Mouse (Mus musculus): Measurements from ENCODE around the gene Capn1.

Capn1 gene

GRCm38 (mm10) chr19:6042293-6042692, 26.6 kb upstream of the Capn1 start:
- in situ Hi-C loops (cut with MboI, MseI): loop anchor here (10.0 kb wide), 1 partner anchor 633 kb away; no protein-coding TSS in a partner anchor

- in situ Hi-C loops (cut with MboI, MseI): loop anchor here (10.0 kb wide), 1 partner anchor 635 kb away; no protein-coding TSS in a partner anchor
Observed at GRCm38 (mm10) chr19:6040002-6040401, 24.3 kb upstream of the Capn1 start.

- in situ Hi-C loops (cut with MboI, MseI): loop anchor here (5.0 to 10.0 kb wide), 2 partner anchors 94 to 284 kb away; no protein-coding TSS in a partner anchor
Observed at GRCm38 (mm10) chr19:6038326-6038725, 22.6 kb upstream of the Capn1 start.

GRCm38 (mm10) chr19:6037695-6038094, 22.0 kb upstream of the Capn1 start:
- in situ Hi-C loops (cut with MboI, MseI): loop anchor here (5.0 to 10.0 kb wide), 2 partner anchors 95 to 283 kb away; no protein-coding TSS in a partner anchor

GRCm38 (mm10) chr19:6035966-6036585, 20.4 kb upstream of the Capn1 start:
- in situ Hi-C loops (cut with MboI, MseI): loop anchor here (5.0 to 10.0 kb wide), 2 partner anchors 96 to 281 kb away; no protein-coding TSS in a partner anchor

GRCm38 (mm10) chr19:6030520-6031280, 15.0 kb upstream of the Capn1 start:
- in situ Hi-C loops (cut with MboI, MseI): loop anchor here (10.0 kb wide), 1 partner anchor 276 kb away; no protein-coding TSS in a partner anchor

GRCm38 (mm10) chr19:6029426-6029825, 13.7 kb upstream of the Capn1 start:
- in situ Hi-C loops (cut with MboI, MseI): no loop called here

- in situ Hi-C loops (cut with MboI, MseI): no loop called here
Observed at GRCm38 (mm10) chr19:6028991-6029390, 13.3 kb upstream of the Capn1 start.

GRCm38 (mm10) chr19:6023930-6024329, 8.2 kb upstream of the Capn1 start:
- in situ Hi-C loops (cut with MboI, MseI): no loop called here

GRCm38 (mm10) chr19:6023059-6023458, 7.4 kb upstream of the Capn1 start:
- in situ Hi-C loops (cut with MboI, MseI): no loop called here

GRCm38 (mm10) chr19:6020276-6020675, 4.6 kb upstream of the Capn1 start:
- in situ Hi-C loops (cut with MboI, MseI): no loop called here

GRCm38 (mm10) chr19:6018142-6019089, 2.7 kb upstream of the Capn1 start:
- in situ Hi-C loops (cut with MboI, MseI): loop anchor here (5.0 kb wide), 1 partner anchor 56 kb away; the partner anchor contains the start of gene Pola2

GRCm38 (mm10) chr19:6016532-6016931, 835 bp upstream of the Capn1 start:
- in situ Hi-C loops (cut with MboI, MseI): loop anchor here (5.0 kb wide), 1 partner anchor 54 kb away; the partner anchor contains the start of gene Pola2

GRCm38 (mm10) chr19:6014991-6015510, 646 bp downstream of the Capn1 start:
- in situ Hi-C loops (cut with MboI, MseI): loop anchor here (5.0 kb wide), 1 partner anchor 53 kb away; the partner anchor contains the start of gene Pola2

- in situ Hi-C loops (cut with MboI, MseI): no loop called here
Observed at GRCm38 (mm10) chr19:6013691-6014090, 2.0 kb downstream of the Capn1 start.

GRCm38 (mm10) chr19:6009137-6009536, 6.6 kb downstream of the Capn1 start:
- in situ Hi-C loops (cut with MboI, MseI): no loop called here

- in situ Hi-C loops (cut with MboI, MseI): no loop called here
Observed at GRCm38 (mm10) chr19:6007013-6007412, 8.7 kb downstream of the Capn1 start.

GRCm38 (mm10) chr19:6005541-6005940, 10.2 kb downstream of the Capn1 start:
- in situ Hi-C loops (cut with MboI, MseI): no loop called here

GRCm38 (mm10) chr19:5999969-6000368, 15.7 kb downstream of the Capn1 start:
- in situ Hi-C loops (cut with MboI, MseI): no loop called here

- in situ Hi-C loops (cut with MboI, MseI): no loop called here
Observed at GRCm38 (mm10) chr19:5998180-5998579, 17.5 kb downstream of the Capn1 start.

- in situ Hi-C loops (cut with MboI, MseI): no loop called here
Observed at GRCm38 (mm10) chr19:5994711-5995110, 21.0 kb downstream of the Capn1 start.
